Mouse (Mus musculus): ENCODE measurements around the gene Phactr3.

- TF ChIP-seq POLR2A (IDR thresholded peaks at IDR 0.05; ENCODE audit: control insufficient read depth, extremely low read depth, insufficient read depth, low read length, poor library complexity) (no peak), CTCF (IDR thresholded peaks at IDR 0.05; ENCODE audit: borderline replicate concordance, control insufficient read depth, extremely low read depth, insufficient read depth, low read length, poor library complexity) (no peak)
Observed at GRCm38 (mm10) chr2:178324410-178324809, 205.6 kb downstream of the Phactr3 start.
